Mouse (Mus musculus): ENCODE measurements around the gene Vwa8. TPM values are rescaled to one million over a fixed set of nuclear protein-coding genes. Genes with fewer than 3 reads are reported as not detected.
A peak's percentile ranks its signal among the peaks of the same experiment; 100 is the strongest.

Gene Vwa8
- polyA plus RNA-seq, 1 experiment from 2014 or later = 14.7 TPM

GRCm38 (mm10) chr14:79161741-79162140 is 312.9 kb downstream of the Vwa8 start:
- Histone ChIP-seq H3K27me3 (ENCODE audit: control insufficient read depth, insufficient read depth, low read length) (no peaks in the 10 kb centered on the region), H3K27ac (ENCODE audit: low read length) (no peak overlapping the region), H3K4me2 (replicated peaks; ENCODE audit: low read depth, low read length) (no peak overlapping the region), H3K4me1 (ENCODE audit: control insufficient read depth, insufficient read depth, low read length) (peaks cover 16% of the 10 kb centered on the region; the same call in 1 of the 2 replicates), H3K4me3 (ENCODE audit: low read depth, low read length) (no peak overlapping the region), H3K36me3 (ENCODE audit: control insufficient read depth, insufficient read depth, low read length) (no peaks in the 10 kb centered on the region), H3K9ac (replicated peaks; ENCODE audit: low read depth, low read length) (no peak overlapping the region), H3K9me3 (ENCODE audit: control insufficient read depth, low read depth, low read length) (no peaks in the 10 kb centered on the region)
- no peak for ATAC-seq (ENCODE audit: insufficient number of reproducible peaks, insufficient read depth, low FRiP score, low read depth)
- 72% methylated on average over 9 of the region's 9 CpGs for WGBS

DNA sequence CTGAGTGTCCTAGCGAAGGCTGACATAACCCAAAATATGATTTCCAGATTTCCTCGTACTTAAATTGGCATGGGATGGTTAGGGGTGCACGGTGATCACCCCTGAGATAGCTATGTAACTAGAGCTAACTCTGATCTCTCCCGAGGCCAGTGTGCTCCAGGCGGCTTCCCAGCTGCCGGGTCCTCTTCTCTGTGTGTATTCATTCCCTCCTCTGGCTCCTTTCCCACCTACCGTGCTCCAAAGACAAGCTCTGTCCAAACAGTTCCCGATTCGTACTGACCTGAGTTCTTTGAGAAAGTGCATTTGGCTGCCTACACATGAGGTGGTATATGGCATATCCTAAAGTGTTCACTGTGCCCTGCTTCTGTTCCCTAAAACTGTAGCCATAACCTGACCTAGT is 313.8 kb downstream of the Vwa8 start:
- no peaks in the 10 kb centered on the region for H3K27me3 ChIP-seq (ENCODE audit: control insufficient read depth, insufficient read depth, low read length)
- H3K4me3 ChIP-seq (ENCODE audit: low read depth, low read length) = no peak overlapping the region
- no peaks in the 10 kb centered on the region for H3K36me3 ChIP-seq (ENCODE audit: control insufficient read depth, insufficient read depth, low read length)
- H3K4me2 ChIP-seq (replicated peaks; ENCODE audit: low read depth, low read length) = no peak overlapping the region
- no peak for ATAC-seq (ENCODE audit: insufficient number of reproducible peaks, insufficient read depth, low FRiP score, low read depth)
- H3K9me3 ChIP-seq (ENCODE audit: control insufficient read depth, low read depth, low read length) = no peaks in the 10 kb centered on the region
- no peak overlapping the region for H3K27ac ChIP-seq (ENCODE audit: low read length)
- no peak overlapping the region for H3K9ac ChIP-seq (replicated peaks; ENCODE audit: low read depth, low read length)
- peaks cover 7% of the 10 kb centered on the region; the same call in 1 of the 2 replicates for H3K4me1 ChIP-seq (ENCODE audit: control insufficient read depth, insufficient read depth, low read length)
- 58% methylated on average over 9 of the region's 9 CpGs for WGBS

DNA sequence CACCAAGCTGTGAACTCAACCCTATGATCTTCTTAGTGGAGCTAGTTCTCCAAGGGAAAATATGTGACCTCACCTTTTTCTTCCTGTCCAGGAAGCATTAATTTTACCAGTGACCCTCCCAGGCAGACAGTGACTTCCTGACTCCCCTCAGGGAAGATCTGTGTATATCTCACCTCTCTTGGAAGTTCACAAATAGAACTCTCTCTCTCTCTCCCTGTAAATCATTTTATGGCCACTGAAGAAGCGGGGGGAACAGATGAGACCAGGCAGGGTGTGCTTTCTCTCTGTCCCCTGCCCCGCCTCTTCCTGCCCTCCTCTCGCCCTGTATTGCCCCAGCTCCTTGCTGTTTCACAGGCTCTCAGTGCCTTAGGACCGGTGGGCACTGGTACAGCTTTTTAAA is 315.5 kb downstream of the Vwa8 start:
- Histone ChIP-seq H3K36me3 (ENCODE audit: control insufficient read depth, insufficient read depth, low read length) (no peaks in the 10 kb centered on the region), H3K4me1 (ENCODE audit: control insufficient read depth, insufficient read depth, low read length) (0 out of 2 replicates have a peak, but pooled peaks cover 4% of the 10 kb centered on the region), H3K27ac (ENCODE audit: low read length) (no peak overlapping the region), H3K4me3 (ENCODE audit: low read depth, low read length) (no peak overlapping the region), H3K27me3 (ENCODE audit: control insufficient read depth, insufficient read depth, low read length) (no peaks in the 10 kb centered on the region), H3K9me3 (ENCODE audit: control insufficient read depth, low read depth, low read length) (no peaks in the 10 kb centered on the region), H3K4me2 (replicated peaks; ENCODE audit: low read depth, low read length) (no peak overlapping the region), H3K9ac (replicated peaks; ENCODE audit: low read depth, low read length) (no peak overlapping the region)
- WGBS = 75% methylated on average over 4 of the region's 4 CpGs
- no peak for ATAC-seq (ENCODE audit: insufficient number of reproducible peaks, insufficient read depth, low FRiP score, low read depth)

GRCm38 (mm10) chr14:79164925-79165324 is 316.1 kb downstream of the Vwa8 start:
- H3K4me2 ChIP-seq (replicated peaks; ENCODE audit: low read depth, low read length) = no peak overlapping the region
- H3K27me3 ChIP-seq (ENCODE audit: control insufficient read depth, insufficient read depth, low read length) = no peaks in the 10 kb centered on the region
- 0 out of 2 replicates have a peak, but pooled peaks cover 4% of the 10 kb centered on the region for H3K4me1 ChIP-seq (ENCODE audit: control insufficient read depth, insufficient read depth, low read length)
- ATAC-seq (ENCODE audit: insufficient number of reproducible peaks, insufficient read depth, low FRiP score, low read depth) = no peak
- no peak overlapping the region for H3K9ac ChIP-seq (replicated peaks; ENCODE audit: low read depth, low read length)
- no peaks in the 10 kb centered on the region for H3K36me3 ChIP-seq (ENCODE audit: control insufficient read depth, insufficient read depth, low read length)
- no peaks in the 10 kb centered on the region for H3K9me3 ChIP-seq (ENCODE audit: control insufficient read depth, low read depth, low read length)
- no peak overlapping the region for H3K27ac ChIP-seq (ENCODE audit: low read length)
- H3K4me3 ChIP-seq (ENCODE audit: low read depth, low read length) = no peak overlapping the region
- WGBS = 88% methylated on average over 2 of the region's 2 CpGs

- H3K9ac ChIP-seq (replicated peaks; ENCODE audit: low read depth, low read length) = no peak overlapping the region
- no peaks in the 10 kb centered on the region; the same call in 1 of the 2 replicates for H3K9me3 ChIP-seq (ENCODE audit: control insufficient read depth, low read depth, low read length)
- no peak for ATAC-seq (ENCODE audit: insufficient number of reproducible peaks, insufficient read depth, low FRiP score, low read depth)
- no peak overlapping the region for H3K4me2 ChIP-seq (replicated peaks; ENCODE audit: low read depth, low read length)
- no peaks in the 10 kb centered on the region for H3K36me3 ChIP-seq (ENCODE audit: control insufficient read depth, insufficient read depth, low read length)
- no peaks in the 10 kb centered on the region for H3K27me3 ChIP-seq (ENCODE audit: control insufficient read depth, insufficient read depth, low read length)
- peaks cover under 1% of the 10 kb centered on the region; the same call in 1 of the 2 replicates for H3K4me1 ChIP-seq (ENCODE audit: control insufficient read depth, insufficient read depth, low read length)
- H3K27ac ChIP-seq (ENCODE audit: low read length) = no peak overlapping the region
- 92% methylated on average over 4 of the region's 4 CpGs for WGBS
- H3K4me3 ChIP-seq (ENCODE audit: low read depth, low read length) = no peak overlapping the region
Measured at GRCm38 (mm10) chr14:79174526-79174925, 325.7 kb downstream of the Vwa8 start.

- no peak for ATAC-seq (ENCODE audit: insufficient number of reproducible peaks, insufficient read depth, low FRiP score, low read depth)
- H3K9ac ChIP-seq (replicated peaks; ENCODE audit: low read depth, low read length) = no peak overlapping the region
- peaks cover 5% of the 10 kb centered on the region; the same call in 1 of the 2 replicates for H3K4me1 ChIP-seq (ENCODE audit: control insufficient read depth, insufficient read depth, low read length)
- 85% methylated on average over 7 of the region's 7 CpGs for WGBS
- H3K4me3 ChIP-seq (ENCODE audit: low read depth, low read length) = no peak overlapping the region
- H3K9me3 ChIP-seq (ENCODE audit: control insufficient read depth, low read depth, low read length) = no peaks in the 10 kb centered on the region; the same call in 1 of the 2 replicates
- no peaks in the 10 kb centered on the region for H3K36me3 ChIP-seq (ENCODE audit: control insufficient read depth, insufficient read depth, low read length)
- no peak overlapping the region for H3K27ac ChIP-seq (ENCODE audit: low read length)
- no peak overlapping the region for H3K4me2 ChIP-seq (replicated peaks; ENCODE audit: low read depth, low read length)
- H3K27me3 ChIP-seq (ENCODE audit: control insufficient read depth, insufficient read depth, low read length) = no peaks in the 10 kb centered on the region
Measured at GRCm38 (mm10) chr14:79177754-79178153, 328.9 kb downstream of the Vwa8 start.

GRCm38 (mm10) chr14:79178247-79178646 is 329.4 kb downstream of the Vwa8 start:
- Histone ChIP-seq H3K27ac (ENCODE audit: low read length) (no peak overlapping the region), H3K4me3 (ENCODE audit: low read depth, low read length) (no peak overlapping the region), H3K9me3 (ENCODE audit: control insufficient read depth, low read depth, low read length) (no peaks in the 10 kb centered on the region; the same call in 1 of the 2 replicates), H3K36me3 (ENCODE audit: control insufficient read depth, insufficient read depth, low read length) (no peaks in the 10 kb centered on the region), H3K4me1 (ENCODE audit: control insufficient read depth, insufficient read depth, low read length) (peaks cover 5% of the 10 kb centered on the region; the same call in 1 of the 2 replicates), H3K4me2 (replicated peaks; ENCODE audit: low read depth, low read length) (no peak overlapping the region), H3K9ac (replicated peaks; ENCODE audit: low read depth, low read length) (no peak overlapping the region), H3K27me3 (ENCODE audit: control insufficient read depth, insufficient read depth, low read length) (no peaks in the 10 kb centered on the region)
- WGBS = 90% methylated on average over 9 of the region's 9 CpGs
- no peak for ATAC-seq (ENCODE audit: insufficient number of reproducible peaks, insufficient read depth, low FRiP score, low read depth)

DNA sequence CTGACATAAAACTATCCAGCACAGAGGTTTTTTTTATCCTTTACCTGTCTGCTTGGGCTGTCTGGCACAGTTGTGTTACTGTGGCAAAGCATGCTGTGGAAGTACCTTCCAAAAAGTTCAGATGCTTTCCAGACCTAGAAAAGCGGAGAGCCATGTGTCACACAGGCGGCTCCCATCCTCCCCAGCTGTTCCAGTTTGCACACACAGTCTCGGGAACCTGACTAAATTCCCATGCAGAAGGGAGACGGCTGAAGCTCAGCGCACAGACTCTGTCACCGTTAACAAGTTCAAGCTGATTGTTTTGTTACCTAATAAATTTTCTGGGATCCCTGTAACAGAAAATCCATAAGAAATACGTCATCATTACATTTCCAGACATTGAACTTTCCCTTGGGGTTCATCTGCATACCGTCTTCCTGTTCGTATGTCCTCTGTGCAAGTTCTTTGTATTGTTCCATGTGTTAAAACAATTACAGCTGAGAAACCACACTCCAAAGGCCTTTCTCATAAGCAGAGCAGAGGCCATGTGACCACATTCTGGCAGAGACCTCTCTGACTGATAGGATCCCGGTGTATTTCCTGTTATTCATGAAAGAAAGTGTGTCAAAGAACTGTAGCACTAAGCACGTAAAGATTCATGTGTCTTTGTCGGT is 331.4 kb downstream of the Vwa8 start:
- no peak for ATAC-seq (ENCODE audit: insufficient number of reproducible peaks, insufficient read depth, low FRiP score, low read depth)
- Histone ChIP-seq H3K4me2 (replicated peaks; ENCODE audit: low read depth, low read length) (no peak overlapping the region), H3K27me3 (ENCODE audit: control insufficient read depth, insufficient read depth, low read length) (no peaks in the 10 kb centered on the region), H3K9me3 (ENCODE audit: control insufficient read depth, low read depth, low read length) (no peaks in the 10 kb centered on the region; the same call in 1 of the 2 replicates), H3K36me3 (ENCODE audit: control insufficient read depth, insufficient read depth, low read length) (no peaks in the 10 kb centered on the region), H3K4me3 (ENCODE audit: low read depth, low read length) (no peak overlapping the region), H3K4me1 (ENCODE audit: control insufficient read depth, insufficient read depth, low read length) (peaks cover 5% of the 10 kb centered on the region; the same call in 1 of the 2 replicates), H3K9ac (replicated peaks; ENCODE audit: low read depth, low read length) (no peak overlapping the region), H3K27ac (ENCODE audit: low read length) (peak overlapping the region; percentile 67)
- 39% methylated on average over 12 of the region's 12 CpGs for WGBS

GRCm38 (mm10) chr14:79181748-79182147 is 332.9 kb downstream of the Vwa8 start:
- no peak overlapping the region for H3K4me3 ChIP-seq (ENCODE audit: low read depth, low read length)
- no peaks in the 10 kb centered on the region for H3K36me3 ChIP-seq (ENCODE audit: control insufficient read depth, insufficient read depth, low read length)
- peaks cover 5% of the 10 kb centered on the region; the same call in 1 of the 2 replicates for H3K4me1 ChIP-seq (ENCODE audit: control insufficient read depth, insufficient read depth, low read length)
- H3K9ac ChIP-seq (replicated peaks; ENCODE audit: low read depth, low read length) = no peak overlapping the region
- WGBS = 93% methylated on average over 8 of the region's 8 CpGs
- ATAC-seq (ENCODE audit: insufficient number of reproducible peaks, insufficient read depth, low FRiP score, low read depth) = no peak
- H3K27ac ChIP-seq (ENCODE audit: low read length) = no peak overlapping the region
- no peaks in the 10 kb centered on the region for H3K27me3 ChIP-seq (ENCODE audit: control insufficient read depth, insufficient read depth, low read length)
- no peaks in the 10 kb centered on the region for H3K9me3 ChIP-seq (ENCODE audit: control insufficient read depth, low read depth, low read length)
- H3K4me2 ChIP-seq (replicated peaks; ENCODE audit: low read depth, low read length) = no peak overlapping the region

Measured in stomach, embryonic 14.5 days (tissue).